Mouse (Mus musculus) v-Abl transformed pro-B cells (cell line): ENCODE measurements around the gene Pld2.
"Not testable (repeated sequence)": the region's sequence is repeated elsewhere in the genome, so short reads cannot be mapped to it uniquely, and the experiment has no call there.

Experiments used
- in situ Hi-C, 2 experiments: fragments of 400-800 bp; cut with MboI; formaldehyde crosslinking; loops; one replicate each; pipeline ENCODE4 v1.15.1; 2025; ENCODE audit not compliant: unreplicated experiment in 2 of 2

Pld2 gene

GRCm38 (mm10) chr11:70564276-70564873 lies 24.5 kb downstream of the Pld2 start:
- in situ Hi-C loops, result no loop called here

DNA sequence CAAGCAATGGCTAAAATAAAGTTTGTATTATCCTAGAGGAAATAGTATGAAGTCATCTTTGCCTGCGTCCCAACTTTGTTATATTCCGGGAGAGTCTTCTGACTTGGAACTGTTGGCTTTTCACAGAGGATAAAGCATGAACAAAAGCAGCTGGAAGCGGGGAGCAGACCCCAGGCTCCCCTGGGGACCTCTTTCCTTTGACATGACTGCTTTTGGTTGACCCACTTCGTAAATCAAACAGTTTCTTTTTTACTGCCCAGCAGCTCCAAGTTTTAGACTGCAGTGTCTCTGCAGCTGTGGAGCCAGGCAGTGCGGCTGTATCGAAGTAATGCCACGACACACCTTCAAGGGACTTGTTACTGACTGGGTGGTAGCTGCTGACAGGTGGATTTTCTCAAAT lies 26.7 kb downstream of the Pld2 start:
- in situ Hi-C loops, result no loop called here

GRCm38 (mm10) chr11:70570614-70571013 lies 30.8 kb downstream of the Pld2 start:
- in situ Hi-C loops, result not testable (repeated sequence)

DNA sequence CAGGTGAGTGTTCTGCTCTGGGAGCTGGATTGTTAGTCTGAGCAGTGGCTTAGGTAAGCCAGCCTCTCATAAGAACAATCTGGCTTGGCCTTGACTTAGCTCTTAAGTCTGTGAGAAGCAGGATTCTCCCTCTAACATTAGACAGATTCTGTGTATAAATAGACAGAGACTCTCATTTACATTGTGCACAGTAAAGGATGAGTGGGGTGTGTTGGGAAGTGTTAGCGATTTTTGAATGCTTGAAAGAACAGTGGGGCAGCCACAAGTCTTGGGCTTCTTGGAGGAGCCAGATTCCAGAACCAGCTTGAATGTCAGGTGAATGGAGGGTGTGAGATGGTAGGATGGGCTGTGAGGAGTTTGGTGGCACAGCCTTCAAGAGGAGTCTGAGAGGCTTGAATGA lies 31.8 kb downstream of the Pld2 start:
- in situ Hi-C loops, result no loop called here

DNA sequence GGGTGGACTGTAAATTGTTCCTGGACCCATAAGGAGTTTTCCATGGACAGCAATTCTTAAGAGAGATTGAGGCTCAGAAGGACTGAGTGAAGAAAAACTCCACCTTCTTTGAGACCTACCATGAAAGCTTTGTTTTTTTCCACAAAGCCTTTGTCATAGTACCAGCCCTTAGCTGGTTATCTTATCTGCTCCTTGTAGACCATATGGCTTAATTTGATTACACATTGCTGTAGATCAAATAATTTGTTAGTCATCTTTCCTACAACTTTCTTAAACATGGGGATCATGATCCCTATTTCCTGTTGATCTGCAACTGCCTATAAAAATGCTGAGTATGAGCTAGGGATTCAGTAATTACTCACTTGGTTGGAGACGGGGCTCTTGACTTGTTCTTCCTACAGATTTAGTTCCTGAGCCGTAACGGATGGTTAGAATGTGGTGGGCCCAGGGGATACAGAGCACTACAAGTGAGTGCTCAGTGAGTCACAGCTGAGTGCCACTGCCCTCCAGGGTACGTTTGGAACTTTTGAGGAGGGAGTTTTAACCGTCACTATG lies 32.6 kb downstream of the Pld2 start:
- in situ Hi-C loops, result no loop called here

DNA sequence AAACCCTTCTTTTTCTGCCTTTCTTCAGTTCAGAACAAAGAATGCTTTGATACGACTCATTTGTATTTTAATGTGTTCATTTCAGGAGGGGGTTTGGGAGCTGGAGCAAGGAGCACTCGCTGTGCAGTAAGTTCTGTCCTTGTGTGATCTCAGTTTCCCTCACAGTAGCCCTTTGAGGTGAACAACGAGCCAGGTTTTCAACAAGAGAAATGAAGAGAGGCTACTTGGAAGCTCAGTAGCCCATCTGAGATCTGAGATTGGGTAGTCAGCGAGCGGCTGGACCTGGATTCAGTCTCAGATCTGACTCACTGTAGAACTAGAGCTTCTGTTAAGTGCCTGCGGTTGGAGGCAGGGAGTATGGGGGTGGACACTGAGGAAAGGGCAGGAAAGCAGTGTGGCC lies 34.0 kb downstream of the Pld2 start:
- in situ Hi-C loops, result no loop called here

- in situ Hi-C loops, result no loop called here
Observed at GRCm38 (mm10) chr11:70577201-70577600, 37.3 kb downstream of the Pld2 start.

DNA sequence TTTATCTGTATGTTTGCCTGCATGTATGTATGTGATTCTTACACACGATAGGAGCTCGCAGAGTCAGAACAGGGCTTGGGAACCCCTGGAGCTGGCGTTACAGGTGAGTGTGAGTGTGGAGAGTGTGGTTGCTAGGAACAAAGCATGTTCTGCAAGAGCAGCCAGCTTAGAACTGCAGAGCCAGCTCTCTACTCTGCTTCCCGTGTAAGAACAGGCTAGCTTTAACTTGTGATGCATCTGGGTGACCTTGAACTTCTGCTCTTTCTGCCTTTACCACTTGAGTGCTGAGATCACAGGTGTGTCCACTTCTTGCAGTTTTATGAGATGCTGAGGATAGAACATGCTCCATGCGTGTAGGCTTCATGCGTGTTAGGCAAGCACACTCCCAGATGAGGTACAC lies 39.1 kb downstream of the Pld2 start:
- in situ Hi-C loops, result no loop called here

DNA sequence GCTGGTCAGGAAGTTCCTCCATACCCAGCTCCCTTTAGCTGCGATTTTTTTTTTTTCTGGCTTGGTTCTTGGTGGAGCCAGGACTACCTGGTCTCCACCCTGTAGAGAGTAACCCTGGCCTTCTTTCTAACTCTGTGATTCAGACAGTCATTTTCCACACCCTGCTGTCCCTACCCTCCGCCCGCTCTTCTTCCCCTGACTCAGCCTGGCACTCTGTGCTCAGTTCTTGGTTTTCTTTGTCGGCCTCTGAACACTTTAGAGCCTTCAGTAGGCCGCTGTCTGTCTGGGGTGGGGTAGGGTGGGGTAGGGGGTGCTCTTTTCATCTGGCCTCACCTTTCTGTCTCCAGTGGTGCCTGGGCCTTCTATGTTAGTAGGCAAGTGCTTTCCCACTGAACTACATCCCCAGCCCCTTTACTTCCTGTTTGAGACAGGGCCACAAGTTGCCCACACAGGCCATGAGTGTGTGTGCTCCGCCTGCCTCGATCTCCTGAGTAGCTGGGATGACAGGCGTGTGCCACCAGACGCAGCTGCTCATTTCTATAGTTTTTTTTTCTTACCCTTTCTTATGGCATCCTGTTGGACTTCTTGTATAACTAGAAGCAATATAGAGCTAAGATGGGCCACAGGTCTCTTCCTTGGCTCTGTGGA lies 40.0 kb downstream of the Pld2 start:
- in situ Hi-C loops, result no loop called here

DNA sequence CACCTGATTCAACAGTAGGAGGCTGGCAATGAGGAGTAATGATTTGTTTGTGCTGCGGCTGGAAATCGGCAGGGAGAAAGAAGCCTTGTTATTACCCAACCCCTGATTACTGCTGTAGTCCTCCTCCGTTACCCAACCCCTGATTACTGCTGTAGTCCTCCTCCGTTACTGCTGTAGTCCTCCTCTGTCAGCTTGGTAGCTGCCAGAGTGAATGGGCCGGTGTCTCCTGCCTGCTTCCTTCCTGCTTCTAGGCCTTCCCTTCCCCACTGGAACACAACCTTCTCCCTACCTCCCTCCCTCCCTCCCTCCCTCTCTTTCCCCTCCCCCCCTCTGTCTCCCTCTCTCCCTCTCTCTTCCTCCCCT lies 40.5 kb downstream of the Pld2 start:
- in situ Hi-C loops, result no loop called here

DNA sequence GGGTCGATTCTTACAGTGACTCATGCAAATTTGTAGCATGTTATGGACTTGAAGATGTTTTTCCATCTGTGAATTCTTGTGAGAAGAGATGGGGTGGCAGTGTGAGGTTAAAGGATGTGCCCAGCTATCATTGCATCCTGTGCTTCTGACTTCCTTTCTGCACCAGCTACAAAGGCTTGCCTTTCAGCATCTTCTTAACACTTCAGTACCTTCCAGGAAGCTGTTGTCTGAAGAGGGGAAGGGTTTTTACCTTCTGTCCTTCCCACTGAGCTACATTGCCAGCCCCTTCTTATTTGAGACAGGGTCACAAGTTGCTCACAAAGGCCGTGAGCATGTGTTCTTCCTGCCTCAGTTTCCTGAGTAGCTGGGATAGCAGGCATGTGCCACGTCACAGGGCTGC lies 41.1 kb downstream of the Pld2 start:
- in situ Hi-C loops, result no loop called here

- in situ Hi-C loops, result no loop called here
Observed at GRCm38 (mm10) chr11:70582196-70582595, 42.3 kb downstream of the Pld2 start.

DNA sequence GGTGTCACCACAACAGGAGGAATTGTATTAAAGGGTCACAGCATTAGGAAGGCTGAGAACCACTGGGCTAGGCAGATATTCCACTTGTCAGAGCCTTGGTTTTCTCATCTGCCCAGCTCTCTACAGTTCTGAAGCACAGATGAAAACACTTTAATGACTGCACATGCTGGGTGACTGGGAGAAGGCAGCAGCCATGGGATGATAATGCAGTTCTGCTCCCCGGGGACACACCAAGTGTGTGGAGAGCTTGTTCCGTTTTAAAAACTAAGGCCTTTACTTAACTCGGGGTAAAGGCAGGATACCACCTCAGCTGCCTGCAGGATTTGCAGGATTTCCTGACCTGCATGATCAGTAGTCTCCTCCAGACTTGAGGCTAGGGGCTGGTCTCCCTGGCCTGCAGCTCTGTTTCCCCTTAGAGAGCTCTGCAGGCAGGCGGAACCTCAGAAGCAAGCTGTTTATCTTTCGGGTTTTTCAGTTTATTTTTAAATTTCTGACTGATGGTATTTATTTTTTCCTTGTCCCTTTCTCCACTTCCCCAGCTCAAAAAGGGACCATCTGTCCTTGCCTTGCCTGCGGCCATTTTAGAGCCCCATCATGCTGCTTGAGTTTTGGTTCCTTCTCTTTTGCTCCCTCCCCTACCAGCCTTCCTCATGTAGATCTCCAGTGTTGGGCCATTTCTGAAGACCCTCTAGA lies 43.3 kb downstream of the Pld2 start:
- in situ Hi-C loops, result no loop called here

- in situ Hi-C loops, result no loop called here
Observed at GRCm38 (mm10) chr11:70583775-70584174, 43.9 kb downstream of the Pld2 start.

DNA sequence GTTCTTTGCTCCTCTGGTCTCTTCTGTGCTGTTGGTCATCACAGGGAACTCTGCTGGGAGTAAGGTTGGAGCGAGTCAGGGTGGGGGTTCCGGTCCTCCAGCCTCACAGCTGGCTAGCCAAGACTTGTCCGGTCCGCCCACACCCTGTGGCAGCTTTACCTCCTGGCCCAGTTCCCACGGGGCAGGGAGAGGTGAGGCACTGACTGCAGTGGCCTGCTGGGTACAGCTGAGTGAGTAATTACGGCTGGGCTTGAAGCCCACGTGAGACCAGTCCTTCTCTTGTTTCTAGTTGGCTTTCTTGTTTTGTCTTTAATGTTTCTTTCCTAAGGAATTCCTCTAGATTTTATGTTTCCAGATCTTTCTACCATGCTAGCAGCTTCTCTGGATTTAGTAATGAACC lies 45.6 kb downstream of the Pld2 start:
- in situ Hi-C loops, result no loop called here

- in situ Hi-C loops, result no loop called here
Observed at GRCm38 (mm10) chr11:70586261-70586660, 46.4 kb downstream of the Pld2 start.

DNA sequence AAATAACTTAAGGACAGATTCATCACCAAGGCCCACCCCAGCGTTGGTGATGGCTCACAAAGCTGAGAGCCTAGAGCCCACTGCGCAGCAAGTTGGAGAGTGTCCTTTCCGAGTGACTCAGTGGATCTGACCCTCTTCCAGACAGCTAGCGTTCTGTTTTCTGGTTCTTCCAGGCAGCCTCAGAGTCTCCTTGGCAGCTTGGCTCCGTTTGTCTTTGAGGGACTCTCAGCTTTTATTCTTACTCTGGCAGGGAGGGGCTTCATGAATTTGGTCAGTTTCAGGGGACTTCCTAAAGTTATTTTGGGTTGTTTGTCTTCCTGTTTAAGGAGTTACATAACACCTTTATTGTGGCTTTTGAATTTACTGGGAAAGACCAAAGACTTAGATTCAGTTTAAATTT lies 47.1 kb downstream of the Pld2 start:
- in situ Hi-C loops, result no loop called here

DNA sequence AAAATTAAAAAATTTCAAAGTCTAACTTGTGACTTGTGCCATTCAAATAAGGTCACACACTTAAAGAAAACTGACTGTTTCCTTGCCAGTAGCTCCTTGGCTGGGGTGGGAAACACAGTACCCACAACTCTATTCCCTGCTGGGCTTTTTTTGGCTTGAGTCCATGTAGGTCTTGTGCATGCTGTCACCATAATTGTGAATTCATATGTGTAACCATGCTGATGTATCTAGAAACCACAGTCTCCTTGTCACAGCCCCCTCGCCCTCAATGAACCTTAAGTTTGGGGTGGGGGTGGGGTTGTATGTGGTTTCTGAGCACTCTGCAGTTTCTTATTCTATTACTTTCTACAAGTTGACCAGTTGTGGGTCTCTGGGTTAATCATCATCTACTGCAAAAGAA lies 51.9 kb downstream of the Pld2 start:
- in situ Hi-C loops, result loop anchor here in 1 of 2 experiments (10.0 kb wide), 1 partner anchor 47 kb away; the partner anchor contains the start of gene Pld2

DNA sequence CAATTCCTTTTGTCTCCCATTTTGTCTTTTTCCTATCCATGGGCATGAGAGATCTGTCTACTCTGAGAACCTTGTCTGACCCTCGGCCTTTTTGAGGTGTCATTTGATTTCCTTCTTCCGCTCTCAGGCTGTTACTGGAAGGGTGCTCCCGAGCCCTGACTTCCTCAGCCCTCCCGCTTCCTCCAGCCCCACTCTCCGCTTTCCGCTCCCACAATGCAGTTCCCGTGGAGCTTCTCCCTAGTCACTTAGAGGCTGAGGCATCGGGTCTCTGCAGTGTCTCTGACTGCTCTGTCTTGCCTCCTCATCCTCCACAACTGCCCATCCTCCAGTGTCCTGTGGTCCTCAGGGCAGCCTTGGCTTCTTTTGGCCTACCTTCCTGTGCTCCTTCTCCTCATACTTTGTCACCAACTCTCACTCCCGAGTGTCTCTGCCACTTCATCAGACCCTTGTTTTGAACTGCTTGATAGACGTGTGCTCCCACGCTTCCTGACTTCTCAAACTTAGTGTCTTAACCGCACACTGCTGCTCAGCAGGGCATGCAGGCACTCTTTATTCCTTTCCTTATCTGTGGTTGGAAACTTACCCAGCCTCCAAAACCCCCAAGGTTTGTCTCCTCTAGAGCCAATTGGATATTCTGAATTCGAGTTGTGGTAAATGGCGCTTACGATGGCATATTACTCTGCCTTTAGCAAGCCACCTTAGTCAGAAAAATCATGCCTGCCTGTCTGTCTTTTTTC lies 54.6 kb downstream of the Pld2 start:
- in situ Hi-C loops, result loop anchor here in 1 of 2 experiments (10.0 kb wide), 1 partner anchor 50 kb away; the partner anchor contains the start of gene Pld2

GRCm38 (mm10) chr11:70595638-70596037 lies 55.8 kb downstream of the Pld2 start:
- in situ Hi-C loops, result loop anchor here in 1 of 2 experiments (10.0 kb wide), 1 partner anchor 51 kb away; the partner anchor contains the start of gene Pld2

DNA sequence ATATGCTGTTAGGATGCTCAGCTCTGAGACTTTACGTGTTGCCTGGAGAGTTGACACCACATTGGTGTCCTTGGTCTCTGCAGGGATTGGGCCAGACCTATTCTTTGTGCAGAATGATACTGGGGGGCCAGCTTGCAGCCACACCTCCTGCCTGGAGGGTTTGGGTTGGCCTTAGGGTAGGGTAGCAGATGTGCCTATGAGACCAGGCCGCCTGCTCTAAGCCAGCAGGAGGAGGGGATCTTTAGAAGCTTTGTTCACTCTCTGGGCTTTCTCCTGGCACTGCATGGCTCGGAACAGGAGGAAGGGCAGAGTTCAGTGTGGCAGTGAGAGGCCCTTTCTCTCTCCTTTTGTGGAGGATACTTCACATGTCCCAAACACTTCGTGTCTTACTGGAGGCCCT lies 56.2 kb downstream of the Pld2 start:
- in situ Hi-C loops, result loop anchor here in 1 of 2 experiments (10.0 kb wide), 1 partner anchor 51 kb away; the partner anchor contains the start of gene Pld2
